Mouse (Mus musculus): ENCODE results near the gene AC140267.1.

- no peak for TF ChIP-seq CTCF (IDR thresholded peaks at IDR 0.05; ENCODE audit: low read depth)
- TF ChIP-seq EP300 (IDR thresholded peaks at IDR 0.05; ENCODE audit: low read depth) = no peak
These were observed 43.4 kb downstream of the AC140267.1 start for GRCm38 (mm10) chr15:80279053-80279452.

All from heart, postnatal 0 days (tissue).